Mouse (Mus musculus): ENCODE data around the gene 5730522E02Rik. TPM values are rescaled to one million over a fixed set of nuclear protein-coding genes. Genes with fewer than 3 reads are reported as not detected.

The 5730522E02Rik gene
- polyA plus RNA-seq, 1 experiment from 2014 or later, result 0.66 TPM

DNA sequence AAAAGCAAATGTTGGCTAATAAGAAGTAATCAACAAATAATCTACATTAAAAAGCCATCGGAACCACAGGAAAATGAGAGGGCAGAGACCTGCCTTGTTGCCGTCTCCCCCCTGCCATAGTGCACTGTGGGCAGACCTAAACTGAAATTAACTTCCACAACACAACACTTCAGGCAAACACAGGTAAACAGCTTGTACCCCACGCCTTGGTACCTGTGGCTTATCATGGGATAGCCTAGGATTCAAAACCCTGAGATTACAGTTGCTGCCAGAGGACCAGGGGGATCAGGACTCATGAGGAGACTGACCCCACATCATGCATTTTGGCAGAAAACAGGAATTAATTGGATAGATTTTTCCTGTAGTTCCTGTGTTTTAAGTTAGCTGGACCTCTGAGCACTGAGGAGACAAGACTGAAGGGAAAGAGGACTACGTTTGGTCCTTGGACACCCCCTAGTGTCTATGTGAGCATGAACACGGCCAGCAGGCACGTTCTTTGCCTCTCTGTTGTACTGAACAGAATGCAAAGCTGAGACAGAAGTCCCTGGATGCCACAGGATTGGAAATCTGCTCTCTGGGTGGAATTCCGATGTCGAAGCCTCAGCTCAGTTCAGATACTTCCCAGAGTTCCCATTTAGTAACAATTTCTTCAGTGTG is 136.8 kb downstream of the 5730522E02Rik start:
- Histone ChIP-seq H3K27ac (ENCODE audit: low read length) (no peak overlapping the region), H3K4me3 (ENCODE audit: low read length) (no peak overlapping the region), H3K9me3 (ENCODE audit: control insufficient read depth, low read length) (no peaks in the 10 kb centered on the region), H3K4me1 (ENCODE audit: control insufficient read depth, insufficient read depth, low read length) (no peaks in the 10 kb centered on the region), H3K36me3 (ENCODE audit: control insufficient read depth, insufficient read depth, low read length) (no peaks in the 10 kb centered on the region), H3K4me2 (ENCODE audit: low read depth, low read length) (no peak overlapping the region), H3K27me3 (replicated peaks; ENCODE audit: control insufficient read depth, insufficient read depth, low read length) (no peaks in the 10 kb centered on the region), H3K9ac (ENCODE audit: low read depth, low read length) (no peak overlapping the region)
- peak; percentile 74 for ATAC-seq
- WGBS, result 46% methylated on average over 8 of the region's 8 CpGs

DNA sequence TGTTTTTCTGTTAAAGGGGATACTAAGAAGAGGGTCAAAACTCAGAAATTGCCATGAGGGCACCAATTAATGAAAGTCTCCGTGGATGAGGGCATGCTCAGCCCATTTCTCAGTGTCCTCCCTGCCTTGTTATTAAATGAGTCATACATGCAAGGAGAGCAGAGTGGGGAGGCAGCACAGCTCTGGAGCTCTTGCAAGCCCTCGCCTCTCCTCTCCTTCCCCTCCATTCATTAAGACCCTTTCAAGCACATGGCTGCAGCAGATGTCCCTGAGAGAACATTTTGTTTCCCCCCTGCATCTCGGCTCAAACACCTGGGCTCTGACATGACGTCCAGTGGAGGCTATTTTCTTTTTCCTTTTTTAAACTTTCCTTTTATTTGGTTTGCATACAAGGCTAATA is 138.5 kb downstream of the 5730522E02Rik start:
- Histone ChIP-seq H3K4me2 (ENCODE audit: low read depth, low read length) (no peak overlapping the region), H3K9me3 (ENCODE audit: control insufficient read depth, low read length) (no peaks in the 10 kb centered on the region), H3K4me3 (ENCODE audit: low read length) (no peak overlapping the region), H3K4me1 (ENCODE audit: control insufficient read depth, insufficient read depth, low read length) (no peaks in the 10 kb centered on the region), H3K27ac (ENCODE audit: low read length) (no peak overlapping the region), H3K27me3 (replicated peaks; ENCODE audit: control insufficient read depth, insufficient read depth, low read length) (no peaks in the 10 kb centered on the region), H3K9ac (ENCODE audit: low read depth, low read length) (no peak overlapping the region), H3K36me3 (ENCODE audit: control insufficient read depth, insufficient read depth, low read length) (no peaks in the 10 kb centered on the region)
- ATAC-seq, result no peak
- WGBS, result 52% methylated on average over 4 of the region's 4 CpGs

DNA sequence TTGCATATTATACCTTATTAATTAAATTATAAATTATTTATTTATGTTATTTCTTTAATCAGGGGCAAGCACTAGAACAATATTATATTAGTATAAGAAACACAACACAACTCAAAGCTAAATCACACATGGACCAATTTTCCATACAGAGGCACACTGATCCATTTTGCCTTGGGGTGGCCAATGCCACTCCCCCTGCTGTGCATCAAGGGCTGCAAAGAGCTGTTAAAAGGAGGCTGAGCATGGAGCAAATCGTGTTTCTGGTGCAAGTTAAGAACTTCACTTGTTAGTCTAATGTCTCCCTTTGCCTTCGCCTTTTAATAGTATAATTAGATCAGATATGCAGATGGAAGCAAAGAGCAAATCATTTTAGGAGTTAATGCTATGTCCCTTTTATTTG is 147.3 kb downstream of the 5730522E02Rik start:
- H3K36me3 ChIP-seq (ENCODE audit: control insufficient read depth, insufficient read depth, low read length), result no peaks in the 10 kb centered on the region
- H3K4me2 ChIP-seq (ENCODE audit: low read depth, low read length), result no peak overlapping the region
- no peak overlapping the region for H3K9ac ChIP-seq (ENCODE audit: low read depth, low read length)
- no peaks in the 10 kb centered on the region for H3K4me1 ChIP-seq (ENCODE audit: control insufficient read depth, insufficient read depth, low read length)
- no peaks in the 10 kb centered on the region for H3K27me3 ChIP-seq (replicated peaks; ENCODE audit: control insufficient read depth, insufficient read depth, low read length)
- no peaks in the 10 kb centered on the region for H3K9me3 ChIP-seq (ENCODE audit: control insufficient read depth, low read length)
- no peak overlapping the region for H3K27ac ChIP-seq (ENCODE audit: low read length)
- 58% methylated on average over 2 of the region's 2 CpGs for whole genome bisulfite sequencing
- no peak for ATAC-seq
- H3K4me3 ChIP-seq (ENCODE audit: low read length), result no peak overlapping the region

DNA sequence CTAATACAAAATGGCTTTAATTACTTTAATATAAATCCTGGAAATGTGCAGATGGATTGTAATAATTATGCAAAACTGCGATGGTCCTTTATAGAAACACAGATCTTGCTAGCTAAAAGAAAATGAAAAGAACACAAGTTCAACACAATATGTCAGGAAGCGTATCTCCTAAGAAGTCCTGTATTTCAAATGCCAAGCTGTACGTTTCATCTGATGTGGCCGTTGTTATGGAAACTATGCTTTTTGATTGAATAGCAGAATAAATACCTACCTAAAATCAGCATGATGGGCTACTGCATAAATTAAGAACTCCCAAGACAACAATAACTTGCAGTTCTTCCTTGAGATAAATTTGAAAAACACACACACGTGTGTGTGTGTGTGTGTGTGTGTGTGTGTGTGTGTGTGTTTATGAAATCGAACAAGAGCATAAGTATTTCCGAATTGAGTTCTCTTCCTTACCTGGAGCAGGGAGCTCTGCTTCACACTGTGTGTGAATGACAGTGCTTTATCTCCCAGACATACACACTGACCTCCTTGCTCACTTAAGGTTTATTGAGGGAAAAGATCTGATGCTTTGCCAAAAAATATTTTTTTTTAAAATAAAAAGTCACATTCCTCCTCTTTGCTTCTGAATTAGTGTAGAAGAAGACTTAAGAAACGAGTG is 149.0 kb downstream of the 5730522E02Rik start:
- no peaks in the 10 kb centered on the region for H3K4me1 ChIP-seq (ENCODE audit: control insufficient read depth, insufficient read depth, low read length)
- H3K4me2 ChIP-seq (ENCODE audit: low read depth, low read length), result no peak overlapping the region
- H3K27me3 ChIP-seq (replicated peaks; ENCODE audit: control insufficient read depth, insufficient read depth, low read length), result no peaks in the 10 kb centered on the region
- H3K36me3 ChIP-seq (ENCODE audit: control insufficient read depth, insufficient read depth, low read length), result no peaks in the 10 kb centered on the region
- no peak overlapping the region for H3K9ac ChIP-seq (ENCODE audit: low read depth, low read length)
- no peak overlapping the region for H3K4me3 ChIP-seq (ENCODE audit: low read length)
- no peaks in the 10 kb centered on the region for H3K9me3 ChIP-seq (ENCODE audit: control insufficient read depth, low read length)
- H3K27ac ChIP-seq (ENCODE audit: low read length), result no peak overlapping the region
- no peak for ATAC-seq
- 75% methylated on average over 8 of the region's 8 CpGs for WGBS

DNA sequence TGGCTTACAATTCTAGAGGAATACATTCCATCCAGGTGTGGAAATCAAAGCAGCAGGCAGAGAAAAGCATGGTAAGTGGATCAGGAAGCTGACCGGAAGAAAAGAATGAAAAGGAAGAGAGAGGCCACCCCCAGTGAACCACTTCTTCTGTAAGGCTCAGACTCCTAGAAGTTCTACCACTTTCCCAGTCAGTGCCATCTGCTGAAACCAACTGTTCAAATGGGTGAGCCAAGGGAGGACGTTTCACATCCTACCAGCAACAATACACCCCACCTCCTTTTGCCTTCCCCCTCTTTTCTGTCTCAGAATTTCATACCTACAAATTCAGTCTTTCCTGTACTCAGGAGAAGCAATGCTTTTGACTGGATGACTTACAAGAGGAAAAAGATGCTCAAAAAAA is 197.0 kb downstream of the 5730522E02Rik start:
- Histone ChIP-seq H3K4me3 (ENCODE audit: low read length) (no peak overlapping the region), H3K27me3 (replicated peaks; ENCODE audit: control insufficient read depth, insufficient read depth, low read length) (no peaks in the 10 kb centered on the region), H3K4me2 (ENCODE audit: low read depth, low read length) (no peak overlapping the region), H3K4me1 (ENCODE audit: control insufficient read depth, insufficient read depth, low read length) (peaks cover 8% of the 10 kb centered on the region; the same call in 1 of the 2 replicates), H3K27ac (ENCODE audit: low read length) (no peak overlapping the region), H3K36me3 (ENCODE audit: control insufficient read depth, insufficient read depth, low read length) (no peaks in the 10 kb centered on the region), H3K9ac (ENCODE audit: low read depth, low read length) (no peak overlapping the region), H3K9me3 (ENCODE audit: control insufficient read depth, low read length) (no peaks in the 10 kb centered on the region)
- ATAC-seq, result no peak
- 72% methylated on average over 2 of the region's 2 CpGs for WGBS

DNA sequence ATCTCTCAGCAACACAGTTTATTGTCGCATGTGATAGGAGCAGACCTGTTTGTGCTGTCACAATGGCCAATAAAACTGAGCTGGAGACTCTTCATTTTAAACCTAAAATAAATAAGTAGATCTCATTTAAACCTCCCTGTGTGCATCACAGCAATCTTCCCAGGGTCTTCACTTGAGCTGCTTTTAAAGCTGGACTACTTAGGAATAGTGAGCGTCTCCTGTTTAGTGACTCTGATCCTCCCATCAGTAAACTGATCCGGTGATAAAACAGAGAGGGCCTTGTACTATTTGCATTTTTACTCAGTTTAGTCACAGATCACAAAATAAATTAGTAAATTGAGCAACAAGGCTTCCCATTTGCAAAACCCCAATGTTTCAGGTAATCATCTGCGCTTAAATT is 206.5 kb downstream of the 5730522E02Rik start:
- Histone ChIP-seq H3K36me3 (ENCODE audit: control insufficient read depth, insufficient read depth, low read length) (no peaks in the 10 kb centered on the region), H3K27ac (ENCODE audit: low read length) (no peak overlapping the region), H3K4me2 (ENCODE audit: low read depth, low read length) (no peak overlapping the region), H3K4me1 (ENCODE audit: control insufficient read depth, insufficient read depth, low read length) (no peaks in the 10 kb centered on the region), H3K9me3 (ENCODE audit: control insufficient read depth, low read length) (no peaks in the 10 kb centered on the region), H3K9ac (ENCODE audit: low read depth, low read length) (no peak overlapping the region), H3K27me3 (replicated peaks; ENCODE audit: control insufficient read depth, insufficient read depth, low read length) (no peaks in the 10 kb centered on the region), H3K4me3 (ENCODE audit: low read length) (no peak overlapping the region)
- WGBS, result 63% methylated on average over 4 of the region's 4 CpGs
- ATAC-seq, result no peak

DNA sequence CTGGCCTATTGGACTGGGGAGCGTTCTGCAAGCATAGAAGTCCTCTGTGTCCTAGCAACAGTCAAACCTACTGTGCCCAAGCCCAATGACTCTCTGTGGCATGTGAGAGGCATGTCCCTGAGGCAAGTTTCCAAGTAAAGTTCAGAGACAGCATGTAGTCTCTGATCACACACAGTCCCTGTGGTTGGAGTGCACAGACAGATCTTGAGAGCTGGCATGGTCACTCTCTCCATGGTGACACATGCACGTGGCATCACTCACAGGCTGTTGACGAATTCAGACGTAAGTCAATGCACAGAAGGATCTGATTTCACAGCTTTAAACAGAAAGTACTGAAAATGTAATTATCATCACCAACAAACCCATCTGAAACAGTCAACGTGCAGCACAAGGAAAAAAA is 210.8 kb downstream of the 5730522E02Rik start:
- Histone ChIP-seq H3K36me3 (ENCODE audit: control insufficient read depth, insufficient read depth, low read length) (no peaks in the 10 kb centered on the region), H3K27ac (ENCODE audit: low read length) (no peak overlapping the region), H3K4me2 (ENCODE audit: low read depth, low read length) (no peak overlapping the region), H3K27me3 (replicated peaks; ENCODE audit: control insufficient read depth, insufficient read depth, low read length) (no peaks in the 10 kb centered on the region), H3K9me3 (ENCODE audit: control insufficient read depth, low read length) (no peaks in the 10 kb centered on the region), H3K4me1 (ENCODE audit: control insufficient read depth, insufficient read depth, low read length) (no peaks in the 10 kb centered on the region), H3K4me3 (ENCODE audit: low read length) (no peak overlapping the region), H3K9ac (ENCODE audit: low read depth, low read length) (no peak overlapping the region)
- 79% methylated on average over 5 of the region's 5 CpGs for WGBS
- ATAC-seq, result no peak

DNA sequence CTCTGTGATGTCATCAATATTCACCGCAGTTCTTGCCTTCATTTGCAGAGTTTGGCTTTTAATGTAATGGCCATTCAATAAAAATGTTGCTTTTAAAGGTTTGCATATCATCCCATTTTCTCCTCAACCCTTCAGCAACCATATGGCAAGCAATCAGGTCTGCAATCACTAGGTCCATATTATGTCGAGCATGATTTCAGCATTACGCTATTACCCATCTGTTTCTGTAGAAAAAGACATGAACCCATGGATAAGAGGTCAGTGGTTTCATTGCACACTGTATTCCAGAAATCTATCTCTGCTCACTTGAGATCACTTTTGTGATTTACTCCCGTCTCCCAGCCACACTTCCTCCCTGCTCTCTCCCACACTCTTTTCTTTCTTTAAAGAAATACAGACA is 213.1 kb downstream of the 5730522E02Rik start:
- Histone ChIP-seq H3K27me3 (replicated peaks; ENCODE audit: control insufficient read depth, insufficient read depth, low read length) (no peaks in the 10 kb centered on the region), H3K4me3 (ENCODE audit: low read length) (no peak overlapping the region), H3K4me2 (ENCODE audit: low read depth, low read length) (no peak overlapping the region), H3K36me3 (ENCODE audit: control insufficient read depth, insufficient read depth, low read length) (no peaks in the 10 kb centered on the region), H3K27ac (ENCODE audit: low read length) (no peak overlapping the region), H3K9me3 (ENCODE audit: control insufficient read depth, low read length) (no peaks in the 10 kb centered on the region), H3K9ac (ENCODE audit: low read depth, low read length) (no peak overlapping the region), H3K4me1 (ENCODE audit: control insufficient read depth, insufficient read depth, low read length) (no peaks in the 10 kb centered on the region)
- no peak for ATAC-seq
- WGBS, result 78% methylated on average over 4 of the region's 4 CpGs

DNA sequence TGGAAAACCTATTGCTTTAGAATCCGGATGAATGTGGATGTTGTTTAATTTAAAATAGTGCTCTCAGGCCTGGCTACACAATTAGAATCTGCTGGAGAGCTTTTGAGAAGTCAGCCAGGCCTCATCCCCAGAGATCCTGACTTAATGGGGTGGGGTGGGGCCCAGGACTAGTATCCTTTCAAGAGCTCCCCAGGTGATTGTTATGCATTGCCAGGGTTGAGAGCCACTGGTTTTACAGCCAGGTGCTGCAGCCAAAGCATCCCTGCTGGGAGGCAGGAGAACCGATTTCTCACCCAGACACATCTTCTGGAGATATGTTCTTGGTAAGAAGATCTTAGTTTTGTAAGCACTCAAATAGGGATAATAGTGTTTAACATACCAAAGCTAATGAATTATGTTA is 216.4 kb downstream of the 5730522E02Rik start:
- no peak overlapping the region for H3K4me2 ChIP-seq (ENCODE audit: low read depth, low read length)
- 47% methylated on average over 2 of the region's 2 CpGs for WGBS

DNA sequence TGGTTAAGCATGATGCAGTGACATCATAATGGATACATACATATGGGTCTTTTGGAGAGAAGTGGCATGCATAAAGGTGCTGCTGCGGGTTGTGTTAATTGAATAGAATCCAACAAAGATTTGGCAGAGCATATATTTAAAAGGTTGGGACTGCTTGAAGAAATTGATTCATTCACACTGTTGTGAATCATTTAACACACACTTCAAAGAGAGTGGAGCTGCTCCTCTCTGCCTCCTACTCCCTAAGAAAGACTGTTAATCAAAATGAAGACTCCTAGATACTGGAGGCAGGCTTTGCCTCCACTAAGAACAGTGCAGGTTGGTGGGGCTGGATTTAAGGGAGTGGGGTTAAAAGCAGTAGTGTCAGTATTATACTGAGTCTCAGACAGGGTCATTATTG is 218.3 kb downstream of the 5730522E02Rik start:
- WGBS, result 95% methylated on average over 1 of the region's 1 CpGs

More for the DNA sequence above, 216.4 kb downstream of the 5730522E02Rik start:
- no peaks in the 10 kb centered on the region for H3K36me3 ChIP-seq (ENCODE audit: control insufficient read depth, insufficient read depth, low read length)
- no peaks in the 10 kb centered on the region for H3K27me3 ChIP-seq (replicated peaks; ENCODE audit: control insufficient read depth, insufficient read depth, low read length)
- ATAC-seq, result no peak
- H3K4me3 ChIP-seq (ENCODE audit: low read length), result no peak overlapping the region
- no peak overlapping the region for H3K27ac ChIP-seq (ENCODE audit: low read length)
- H3K9ac ChIP-seq (ENCODE audit: low read depth, low read length), result no peak overlapping the region
- no peaks in the 10 kb centered on the region for H3K4me1 ChIP-seq (ENCODE audit: control insufficient read depth, insufficient read depth, low read length)
- no peaks in the 10 kb centered on the region for H3K9me3 ChIP-seq (ENCODE audit: control insufficient read depth, low read length)

More for the DNA sequence above, 218.3 kb downstream of the 5730522E02Rik start:
- Histone ChIP-seq H3K36me3 (ENCODE audit: control insufficient read depth, insufficient read depth, low read length) (no peaks in the 10 kb centered on the region), H3K4me3 (ENCODE audit: low read length) (no peak overlapping the region), H3K27me3 (replicated peaks; ENCODE audit: control insufficient read depth, insufficient read depth, low read length) (no peaks in the 10 kb centered on the region), H3K4me2 (ENCODE audit: low read depth, low read length) (no peak overlapping the region), H3K4me1 (ENCODE audit: control insufficient read depth, insufficient read depth, low read length) (no peaks in the 10 kb centered on the region), H3K9ac (ENCODE audit: low read depth, low read length) (no peak overlapping the region), H3K9me3 (ENCODE audit: control insufficient read depth, low read length) (no peaks in the 10 kb centered on the region), H3K27ac (ENCODE audit: low read length) (no peak overlapping the region)
- no peak for ATAC-seq

Measured in intestine, embryonic 16.5 days (tissue).